In the genomic region with DNA sequence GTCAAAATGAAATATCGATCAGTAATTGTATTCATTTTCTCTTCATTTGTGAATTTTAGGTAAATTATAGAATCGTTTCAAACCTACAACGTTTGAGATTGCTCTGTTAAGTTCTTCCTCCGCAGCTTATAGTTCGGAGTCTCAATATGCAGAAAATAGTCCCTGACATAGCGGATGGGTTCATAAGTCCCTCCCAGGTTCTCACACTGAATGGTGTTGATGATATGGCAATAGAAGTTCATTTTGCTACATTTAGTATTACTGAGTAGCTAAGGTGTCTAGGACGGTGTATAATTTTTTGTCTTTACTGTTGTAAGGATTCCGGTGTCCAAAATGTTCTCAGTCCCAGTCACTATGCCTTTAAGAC, we compare ENCODE assay signal across 8 mouse cellular contexts. TPM values are rescaled to one million over a fixed set of nuclear protein-coding genes. Genes with fewer than 3 reads are reported as not detected.
A peak's percentile ranks its signal among the peaks of the same experiment; 100 is the strongest.
DNase-seq lines count a peak whose midpoint lies in the region; ATAC-seq and TF ChIP-seq lines count a peak whose summit lies in the region.

No protein-coding gene starts in this region.

- no peak for ATAC-seq in embryonic facial prominence, embryonic 12.5 days (ENCODE audit: insufficient number of reproducible peaks, insufficient read depth, low FRiP score, low TSS enrichment)
- no peak for ATAC-seq in intestine, embryonic 14.5 days (replicated peaks; ENCODE audit: low FRiP score, low TSS enrichment, low read depth)
- ATAC-seq in neural tube, embryonic 13.5 days (ENCODE audit: low read depth), result no peak

- peaks cover 16% of the 10 kb centered on the region for H3K27me3 ChIP-seq in embryonic facial prominence, embryonic 12.5 days
- H3K27me3 ChIP-seq in intestine, embryonic 14.5 days (replicated peaks; ENCODE audit: control insufficient read depth, insufficient read depth, low read length), result no peaks in the 10 kb centered on the region; the same call in 1 of the 2 replicates
- H3K27me3 ChIP-seq in neural tube, embryonic 13.5 days, result no peaks in the 10 kb centered on the region; the same call in 1 of the 2 replicates

- no peak for DNase-seq in lung, adult 2 months
- no peak for DNase-seq in lung, postnatal 36 days
- DNase-seq in intestine, embryonic 14.5 days (ENCODE audit: low spot score), result no peak
- no peak for DNase-seq in layer of hippocampus, adult 9-11 months
- DNase-seq in left cerebral cortex, postnatal 4 days, result no peak
- DNase-seq in ovary, postnatal 14 days (ENCODE audit: low spot score), result no peak

- TF ChIP-seq POLR2A in lung, adult 2 months (IDR thresholded peaks at IDR 0.05; ENCODE audit: borderline replicate concordance, extremely low read depth, low read depth, low read length), result no peak

- H3K4me1 ChIP-seq in lung, adult 2 months (ENCODE audit: control insufficient read depth, insufficient read depth, low read length), result peaks cover 2% of the 10 kb centered on the region; the same call in 1 of the 2 replicates
- no peaks in the 10 kb centered on the region; the same call in 1 of the 2 replicates for H3K4me1 ChIP-seq in embryonic facial prominence, embryonic 12.5 days
- 0 out of 2 replicates have a peak, but pooled peaks cover 4% of the 10 kb centered on the region for H3K4me1 ChIP-seq in intestine, embryonic 14.5 days (replicated peaks; ENCODE audit: control insufficient read depth, insufficient read depth, low read length)
- peaks cover 7% of the 10 kb centered on the region; the same call in 1 of the 2 replicates for H3K4me1 ChIP-seq in neural tube, embryonic 13.5 days (replicated peaks)

- no peak for TF ChIP-seq CTCF in lung, adult 2 months (IDR thresholded peaks at IDR 0.05; ENCODE audit: insufficient read depth, low read length)

- WGBS in lung, adult 2 months, result 40% methylated on average over 8 of the region's 8 CpGs
- 31% methylated on average over 8 of the region's 8 CpGs for WGBS in embryonic facial prominence, embryonic 12.5 days
- 26% methylated on average over 8 of the region's 8 CpGs for WGBS in intestine, embryonic 14.5 days
- 33% methylated on average over 8 of the region's 8 CpGs for WGBS in neural tube, embryonic 13.5 days

- intact Hi-C loops in left cerebral cortex, postnatal 4 days (cut with DNase I), result loop anchor here (5.0 kb wide), 1 partner anchor 198 kb away; no protein-coding TSS in a partner anchor

- peak overlapping the region; percentile 98 for H3K4me3 ChIP-seq in lung, adult 2 months (replicated peaks; ENCODE audit: extremely low read depth, low read depth, low read length)
- H3K4me3 ChIP-seq in embryonic facial prominence, embryonic 12.5 days, result peak overlapping the region; percentile 70
- peak overlapping the region; percentile 65 for H3K4me3 ChIP-seq in intestine, embryonic 14.5 days (ENCODE audit: low read depth, low read length)
- H3K4me3 ChIP-seq in neural tube, embryonic 13.5 days, result peak overlapping the region; percentile 72

- no peaks in the 10 kb centered on the region for H3K9me3 ChIP-seq in embryonic facial prominence, embryonic 12.5 days
- H3K9me3 ChIP-seq in intestine, embryonic 14.5 days (ENCODE audit: control insufficient read depth, low read length), result no peaks in the 10 kb centered on the region
- H3K9me3 ChIP-seq in neural tube, embryonic 13.5 days, result no peaks in the 10 kb centered on the region

- 0 out of 2 replicates have a peak overlapping the region, but pooled peaks have one; percentile 50 for H3K9ac ChIP-seq in embryonic facial prominence, embryonic 12.5 days
- H3K9ac ChIP-seq in intestine, embryonic 14.5 days (ENCODE audit: low read length), result peak overlapping the region; percentile 61
- H3K9ac ChIP-seq in neural tube, embryonic 13.5 days, result peak overlapping the region; percentile 61

- peak overlapping the region; percentile 94 for H3K27ac ChIP-seq in embryonic facial prominence, embryonic 12.5 days
- H3K27ac ChIP-seq in intestine, embryonic 14.5 days (ENCODE audit: low read depth), result peak overlapping the region; percentile 88
- H3K27ac ChIP-seq in neural tube, embryonic 13.5 days (replicated peaks), result peak overlapping the region; percentile 97

- H3K4me2 ChIP-seq in embryonic facial prominence, embryonic 12.5 days (replicated peaks), result peak overlapping the region; percentile 41
- H3K4me2 ChIP-seq in intestine, embryonic 14.5 days (ENCODE audit: low read length), result peak overlapping the region; percentile 48
- peak overlapping the region; percentile 47 for H3K4me2 ChIP-seq in neural tube, embryonic 13.5 days

- no peaks in the 10 kb centered on the region for H3K36me3 ChIP-seq in embryonic facial prominence, embryonic 12.5 days
- no peaks in the 10 kb centered on the region for H3K36me3 ChIP-seq in intestine, embryonic 14.5 days (ENCODE audit: control insufficient read depth, insufficient read depth, low read length)
- no peaks in the 10 kb centered on the region for H3K36me3 ChIP-seq in neural tube, embryonic 13.5 days

RNA-seq across cellular contexts. Expression of a gene that starts 1.1 kb away (rescaled TPM):
- 11.1 and 14.7 TPM in 2 replicates for polyA plus RNA-seq in lung, adult 2 months (2012; rRNA removed)
- polyA plus RNA-seq in embryonic facial prominence, embryonic 12.5 days (2016; fragmentation: Nextera tagmentation; extraction: Ambion mirVana), result 47.0 and 48.9 TPM in 2 replicates
- polyA plus RNA-seq in intestine, embryonic 14.5 days (2014; fragmentation: Nextera tagmentation; extraction: Ambion mirVana), result 45.5 and 46.1 TPM in 2 replicates
- 32.6 and 32.9 TPM in 2 replicates for polyA plus RNA-seq in neural tube, embryonic 13.5 days (2015; fragmentation: Nextera tagmentation; extraction: Ambion mirVana)
- total RNA-seq in left cerebral cortex, postnatal 4 days (2021), result 100 to 1,000 TPM; 266 to 275 TPM
